Mouse (Mus musculus) megakaryocyte, embryonic 14.5 days (primary cell): Measurements from ENCODE around the gene Ssh3.

Source experiments
- FLI1 ChIP-seq: IDR thresholded peaks from 2 replicates; pipeline ENCODE4 v1.6.1; 2012; ENCODE audit warnings: low read length, inconsistent platforms, mixed read lengths
- GATA1 ChIP-seq: IDR thresholded peaks from 3 replicates; pipeline ENCODE4 v1.6.1; 2012; ENCODE audit warnings: mixed read lengths, low read length, inconsistent platforms, borderline replicate concordance

DNA sequence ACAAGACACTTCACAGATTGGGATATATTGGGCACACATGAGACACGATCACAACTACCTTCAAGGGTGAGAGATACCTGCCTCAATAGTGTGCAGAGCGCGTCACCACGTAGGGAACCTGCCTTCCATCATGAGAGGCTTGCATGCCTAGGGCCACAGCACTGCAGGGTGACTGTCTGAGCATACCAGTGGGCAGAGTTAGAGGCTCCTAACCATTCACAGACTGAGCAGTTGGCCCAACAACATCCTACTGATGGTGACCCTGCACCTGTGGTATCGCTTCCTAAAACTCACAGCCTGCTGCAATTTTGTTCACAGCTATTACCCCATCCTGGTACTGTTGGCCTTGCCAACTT is 34.6 kb upstream of the Ssh3 start:
- TF ChIP-seq GATA1 (no peak), FLI1 (no peak)
